Mouse (Mus musculus) ovary, postnatal 10 days (tissue): ENCODE data around the gene Ifngr2.
"Not testable (repeated sequence)": the region's sequence is repeated elsewhere in the genome, so short reads cannot be mapped to it uniquely, and the experiment has no call there.

Source experiments
- DNase-seq: peaks from one replicate; pipeline ENCODE4 v3.0.0; 2022; ENCODE audit warnings: low spot score

Gene Ifngr2

DNA sequence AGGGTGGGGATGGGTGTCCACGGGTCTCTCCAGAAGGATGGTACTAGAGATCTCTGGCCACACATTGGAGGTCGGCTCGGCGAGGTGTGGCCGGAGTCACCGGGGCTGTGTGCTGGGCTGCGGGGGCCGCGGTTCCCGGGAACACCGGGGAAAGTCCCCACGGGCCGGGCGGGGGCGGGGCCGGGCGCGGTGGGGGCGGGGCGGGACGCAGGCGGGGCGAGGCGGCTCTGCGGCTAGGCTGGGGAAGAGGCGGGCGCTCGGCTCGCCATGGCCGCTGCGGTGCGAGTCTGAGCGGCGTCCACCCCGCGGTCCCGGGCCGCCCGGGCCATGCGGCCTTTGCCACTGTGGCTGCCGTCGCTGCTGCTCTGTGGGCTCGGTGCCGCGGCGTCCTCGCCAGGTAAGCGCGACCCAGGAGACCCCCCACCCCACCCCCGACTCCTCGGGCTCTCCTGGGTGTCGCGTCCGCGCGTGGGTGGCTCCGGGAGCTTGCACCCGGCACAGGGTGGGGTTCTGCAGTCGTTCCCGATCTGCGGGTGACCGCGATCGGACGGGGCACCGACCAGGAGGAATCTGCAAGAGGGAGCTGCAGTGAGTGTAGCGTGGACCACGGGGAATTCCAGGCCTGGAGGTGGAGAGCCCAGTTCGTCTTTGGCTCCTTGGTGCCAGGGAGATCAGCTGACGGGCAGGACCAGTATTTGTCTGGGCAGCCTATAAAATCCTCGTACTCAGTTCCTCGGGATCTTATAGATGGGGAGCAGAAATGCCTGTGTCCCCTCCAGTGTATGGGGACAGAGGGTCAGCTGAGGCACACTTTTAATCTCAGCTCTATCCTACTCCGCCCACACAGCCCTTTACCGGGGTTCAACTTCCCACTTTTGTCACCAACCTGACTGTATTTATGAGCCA is at the start of gene Ifngr2:
TSS of gene Ifngr2 (plus strand) at position 237 of the 906 bp plus-strand sequence.
- peak; percentile 42 for DNase-seq

GRCm38 (mm10) chr16:91498041-91498440 is 48.8 kb upstream of the Ifngr2 start:
- no peak for DNase-seq

- DNase-seq: no peak
Observed at GRCm38 (mm10) chr16:91504701-91505100, 42.2 kb upstream of the Ifngr2 start.

DNA sequence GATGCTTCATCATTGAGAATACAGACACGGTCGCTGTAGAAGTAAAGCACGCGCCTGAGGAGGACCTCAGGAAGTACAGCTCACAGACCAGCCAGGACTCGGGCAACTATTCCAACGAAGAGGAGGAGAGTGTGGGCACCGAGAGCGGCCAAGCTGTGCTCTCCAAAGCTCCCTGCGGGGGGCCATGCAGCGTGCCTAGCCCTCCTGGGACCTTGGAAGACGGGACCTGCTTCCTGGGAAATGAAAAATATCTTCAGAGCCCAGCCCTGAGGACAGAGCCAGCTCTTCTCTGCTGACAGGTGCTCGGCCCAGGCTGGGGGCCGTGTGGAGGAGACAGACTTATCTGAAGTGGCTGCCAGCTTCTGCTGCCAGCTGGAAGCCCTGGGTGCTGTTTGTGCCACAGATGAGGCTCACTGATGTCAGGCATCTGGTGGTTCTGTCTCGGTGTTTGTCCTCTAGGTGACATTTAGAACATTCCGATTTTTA is 41.7 kb upstream of the Ifngr2 start:
- DNase-seq: no peak

- DNase-seq: no peak
Observed at GRCm38 (mm10) chr16:91506396-91506795, 40.5 kb upstream of the Ifngr2 start.

DNA sequence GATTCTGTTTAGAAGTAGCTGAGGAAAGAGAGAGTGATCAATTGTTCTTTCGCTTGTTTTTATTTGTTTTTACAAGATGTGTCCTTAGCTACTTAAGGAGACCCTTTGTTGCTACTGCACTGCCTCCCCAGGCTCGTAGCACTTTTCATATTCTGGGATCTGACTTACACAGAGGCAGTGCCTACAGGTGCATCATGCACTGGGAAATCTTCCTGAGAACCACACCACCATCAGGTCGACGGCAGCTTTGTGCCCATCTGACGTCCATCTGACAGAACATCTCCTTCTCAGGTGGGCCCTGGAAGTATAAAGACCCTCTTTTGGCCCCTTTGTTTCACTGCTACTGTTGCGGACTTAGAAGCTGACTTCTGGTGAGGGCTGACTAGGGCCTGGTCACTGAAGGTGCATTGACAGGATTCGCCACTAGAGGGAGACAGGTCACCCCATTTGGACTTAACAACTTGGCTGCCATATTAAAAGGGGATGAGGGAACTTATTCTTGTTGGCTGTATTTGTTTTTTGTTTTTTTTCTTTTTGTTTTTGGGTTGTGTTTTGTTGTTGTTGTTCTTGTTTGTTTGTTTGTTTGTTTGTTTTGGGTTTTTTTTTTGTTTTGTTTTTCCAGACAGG is 34.6 kb upstream of the Ifngr2 start:
- DNase-seq: peak; percentile 54

DNA sequence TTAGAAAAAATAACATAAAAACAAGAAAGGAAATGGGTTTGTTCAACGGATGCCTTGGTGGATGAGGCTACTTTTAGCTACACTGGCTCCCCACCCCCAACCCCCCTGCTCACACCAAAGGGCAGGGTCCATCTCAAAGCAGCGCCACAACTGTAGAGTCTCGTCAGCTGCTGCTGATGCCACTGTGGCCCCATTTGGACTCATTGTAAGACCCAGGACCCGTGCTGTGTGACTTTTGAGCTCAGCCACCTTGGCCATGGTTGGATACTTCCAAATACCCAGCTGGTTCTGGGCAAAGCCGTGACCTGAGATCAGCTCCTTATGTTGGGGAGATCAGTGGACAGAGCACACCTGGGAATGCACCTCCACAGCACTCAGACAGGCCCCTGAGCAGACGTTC is 33.8 kb upstream of the Ifngr2 start:
- DNase-seq: no peak

- no peak for DNase-seq
Observed at GRCm38 (mm10) chr16:91517020-91517419, 29.9 kb upstream of the Ifngr2 start.

DNA sequence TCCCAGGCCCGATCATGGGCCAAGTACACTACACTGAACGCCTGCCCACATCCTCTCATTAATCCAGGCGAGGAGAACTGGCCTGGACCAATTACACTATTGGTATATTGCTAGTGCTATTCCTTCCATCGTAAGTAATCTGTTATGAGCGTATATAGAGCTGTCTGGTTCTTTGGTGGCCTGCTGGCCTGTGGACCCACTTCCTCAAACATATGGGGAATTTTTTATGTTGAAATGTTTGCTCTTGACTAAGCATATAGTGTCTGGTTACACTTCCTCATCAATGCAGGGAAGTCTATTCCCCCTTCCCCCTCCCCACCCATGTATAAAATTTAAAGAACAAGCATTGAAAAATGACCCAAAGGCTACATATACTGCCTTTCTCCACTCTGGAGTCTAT is 24.8 kb upstream of the Ifngr2 start:
- no peak for DNase-seq

DNA sequence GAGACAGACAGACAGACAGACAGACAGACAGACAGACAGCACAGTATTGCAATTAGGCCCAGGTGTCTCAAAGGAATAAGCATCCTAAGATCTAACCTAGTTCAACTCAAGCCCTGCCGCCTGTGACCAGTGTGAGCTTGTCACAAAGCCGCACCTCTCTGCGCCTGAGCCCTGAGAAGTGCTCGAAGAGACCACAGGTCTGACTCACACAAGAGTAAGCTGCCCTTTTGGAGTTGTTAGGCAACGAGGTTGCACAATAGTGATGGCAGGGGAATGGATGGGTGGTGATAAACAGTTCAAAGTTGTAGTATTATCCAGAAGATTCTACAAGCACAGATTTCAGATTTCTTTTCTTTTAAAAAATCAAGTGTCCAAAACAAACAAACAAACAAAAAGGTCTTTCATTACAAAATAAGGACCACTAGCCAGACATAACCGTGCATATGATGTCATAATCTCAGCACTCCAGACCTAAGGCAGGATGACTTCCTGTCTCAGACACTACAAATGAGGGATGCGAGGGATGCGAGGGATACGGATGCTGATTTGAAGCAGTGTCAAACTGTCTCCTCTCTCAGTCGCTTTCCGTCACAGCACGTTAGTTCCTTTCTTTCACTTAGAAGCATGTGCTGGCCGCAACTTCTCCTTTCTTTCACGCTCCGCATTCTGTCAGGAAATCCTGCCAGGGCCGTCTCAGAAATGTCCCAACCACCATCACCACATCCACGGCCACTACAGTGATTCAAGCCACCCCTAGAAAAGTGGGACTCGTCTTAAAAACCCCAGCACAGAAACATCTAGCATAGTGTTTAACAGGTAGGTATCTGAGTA is 24.2 kb upstream of the Ifngr2 start:
- no peak for DNase-seq

DNA sequence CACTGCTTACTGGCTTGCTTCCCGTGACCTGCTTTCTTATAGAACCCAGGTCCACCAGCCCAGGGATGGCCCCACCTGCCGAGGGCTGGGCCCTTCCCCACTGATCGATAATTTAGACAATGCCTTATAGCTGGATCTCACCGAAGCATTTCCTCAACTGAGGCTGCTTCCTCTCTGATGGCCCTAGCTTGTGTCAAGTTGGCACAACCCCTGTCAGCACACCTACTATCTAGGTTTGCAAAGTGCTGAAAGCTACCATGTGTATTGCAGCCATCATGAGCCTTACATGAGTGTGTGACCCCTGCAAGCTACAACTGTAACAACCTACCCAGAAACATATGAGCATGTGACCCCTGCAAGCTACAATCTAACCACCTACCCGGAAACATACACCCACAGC is 22.7 kb upstream of the Ifngr2 start:
- DNase-seq: no peak

GRCm38 (mm10) chr16:91526274-91526673 is 20.6 kb upstream of the Ifngr2 start:
- no peak for DNase-seq

DNA sequence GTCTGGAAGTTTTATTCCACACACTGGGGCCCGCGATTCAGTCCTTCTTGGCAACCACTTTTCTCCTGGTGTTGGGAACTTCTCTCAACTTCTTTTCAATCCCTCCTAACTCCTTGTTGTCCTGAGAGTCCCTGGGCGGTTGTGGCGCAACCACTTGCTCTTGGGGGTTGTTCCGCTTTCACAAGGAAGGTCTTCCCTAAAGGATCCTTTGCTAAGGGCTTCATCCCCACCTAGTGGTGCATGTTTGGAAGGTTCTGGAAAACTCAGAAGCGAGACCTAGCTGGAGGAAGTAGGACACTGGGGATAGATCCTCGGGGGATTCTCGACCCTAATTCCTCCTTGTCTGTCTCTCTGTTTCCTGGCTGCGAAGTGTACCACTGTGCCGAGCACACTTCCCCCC is 19.8 kb upstream of the Ifngr2 start:
- no peak for DNase-seq

DNA sequence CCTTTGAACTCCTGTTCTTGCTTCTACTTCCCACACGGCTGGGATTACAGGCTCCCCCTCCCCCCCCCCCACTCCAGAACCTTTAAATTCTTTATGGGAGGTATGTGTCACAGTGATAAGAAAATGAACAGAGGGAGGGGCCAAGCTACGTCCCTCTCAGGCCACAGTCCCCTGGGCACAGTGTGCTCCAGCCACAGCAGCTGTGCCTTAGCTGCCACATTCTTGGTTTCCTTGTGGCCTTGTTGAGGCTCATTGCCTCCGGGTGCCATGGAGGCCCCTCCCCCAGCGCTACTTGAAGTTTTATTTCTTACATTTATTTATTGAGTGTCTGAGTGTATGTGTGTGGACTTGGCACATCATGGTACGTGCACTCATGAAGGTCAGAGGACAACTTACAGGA is 19.4 kb upstream of the Ifngr2 start:
- DNase-seq: no peak

GRCm38 (mm10) chr16:91528578-91528977 is 18.3 kb upstream of the Ifngr2 start:
- DNase-seq: no peak

- not testable (repeated sequence) for DNase-seq
Observed at GRCm38 (mm10) chr16:91530830-91531229, 16.0 kb upstream of the Ifngr2 start.

DNA sequence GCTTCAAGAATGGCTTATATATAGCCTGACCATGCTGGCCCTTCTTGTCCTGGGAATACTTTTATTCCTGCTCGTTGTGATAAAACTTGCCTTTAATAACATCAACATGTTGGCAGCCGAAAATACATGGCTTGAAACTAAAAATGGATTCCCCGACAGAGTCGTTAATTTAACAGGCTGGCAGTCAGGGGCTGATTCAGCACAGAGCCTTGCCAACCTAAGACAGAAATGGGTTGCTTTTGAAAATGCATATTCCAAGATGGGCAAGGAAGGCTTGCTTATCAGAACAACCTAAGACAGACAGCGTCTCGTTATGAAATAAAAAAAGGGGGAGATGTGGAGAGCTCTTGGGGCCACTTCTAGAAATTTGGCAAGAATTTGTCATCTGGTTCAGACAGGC is 15.0 kb upstream of the Ifngr2 start:
- no peak for DNase-seq

- DNase-seq: no peak
Observed at GRCm38 (mm10) chr16:91532429-91532828, 14.4 kb upstream of the Ifngr2 start.

GRCm38 (mm10) chr16:91533097-91534001 is 13.5 kb upstream of the Ifngr2 start:
- no peak for DNase-seq

GRCm38 (mm10) chr16:91534477-91534876 is 12.4 kb upstream of the Ifngr2 start:
- DNase-seq: no peak

GRCm38 (mm10) chr16:91534888-91535287 is 12.0 kb upstream of the Ifngr2 start:
- no peak for DNase-seq
